Mouse (Mus musculus): ENCODE measurements around the gene Rnf185. TPM values are rescaled to one million over a fixed set of nuclear protein-coding genes. Genes with fewer than 3 reads are reported as not detected.

The Rnf185 gene
- total RNA-seq, 2 experiments from 2014 or later, result 21.7 to 22.4 TPM

- intact Hi-C loops (cut with DNase I), result no loop called here
- DNase-seq (ENCODE audit: low spot score in 2 of 2), result no peak
Measured at GRCm38 (mm10) chr11:3371599-3372295, 80.4 kb downstream of the Rnf185 start.

- DNase-seq (ENCODE audit: low spot score in 2 of 2), result peak; percentile 84 to 85
- intact Hi-C loops (cut with DNase I), result no loop called here
Measured at GRCm38 (mm10) chr11:3370928-3371598, 81.1 kb downstream of the Rnf185 start.

GRCm38 (mm10) chr11:3370162-3370561, 82.0 kb downstream of the Rnf185 start:
- intact Hi-C loops (cut with DNase I), result no loop called here
- no peak for DNase-seq (ENCODE audit: low spot score in 2 of 2)

GRCm38 (mm10) chr11:3369449-3369848, 82.7 kb downstream of the Rnf185 start:
- intact Hi-C loops (cut with DNase I), result no loop called here

GRCm38 (mm10) chr11:3368983-3369382, 83.2 kb downstream of the Rnf185 start:
- intact Hi-C loops (cut with DNase I), result no loop called here

More at GRCm38 (mm10) chr11:3369449-3369848, 82.7 kb downstream of the Rnf185 start:
- DNase-seq (ENCODE audit: low spot score in 2 of 2), result no peak

GRCm38 (mm10) chr11:3366411-3366810, 85.8 kb downstream of the Rnf185 start:
- intact Hi-C loops (cut with DNase I), result no loop called here
- no peak for DNase-seq (ENCODE audit: low spot score in 2 of 2)

More at GRCm38 (mm10) chr11:3368983-3369382, 83.2 kb downstream of the Rnf185 start:
- no peak for DNase-seq (ENCODE audit: low spot score in 2 of 2)

Other genes with a start within 250 kb of the Rnf185 start
- gene Eif4enif1, start 250.0 kb downstream of the Rnf185 start, total RNA-seq (2021), result 10 to 100 TPM; 59.0 to 67.2 TPM
- gene Drg1, start 185.9 kb downstream of the Rnf185 start, total RNA-seq (2021), result 10 to 100 TPM; 89.7 to 91.4 TPM
- 10 to 100 TPM; 39.6 to 43.0 TPM for gene Patz1, start 163.5 kb downstream of the Rnf185 start, total RNA-seq (2021)
- 10 to 100 TPM; 25.7 to 26.5 TPM for gene Pik3ip1, start 122.0 kb downstream of the Rnf185 start, total RNA-seq (2021)
- gene Limk2, start 43.2 kb downstream of the Rnf185 start, total RNA-seq (2021), result 100 to 1,000 TPM; 101 to 104 TPM
- gene Pla2g3, start 35.9 kb upstream of the Rnf185 start, total RNA-seq (2021), result 1 to 10 TPM; 3.6 to 7.2 TPM
- gene Inpp5j, start 52.5 kb upstream of the Rnf185 start, total RNA-seq (2021), result 10 to 100 TPM; 51.7 to 53.4 TPM
- gene Selenom, start 62.3 kb upstream of the Rnf185 start, total RNA-seq (2021), result 100 to 1,000 TPM; 156 to 170 TPM
- gene Smtn, start 88.2 kb upstream of the Rnf185 start, total RNA-seq (2021), result 10 to 100 TPM; 10.8 to 13.1 TPM
- 10 to 100 TPM; 35.9 to 38.5 TPM for gene Morc2a, start 196.8 kb upstream of the Rnf185 start, total RNA-seq (2021)

All from left cerebral cortex, postnatal 14 days (tissue).